Mouse (Mus musculus): ENCODE measurements around the gene Gm21190.
"Not testable (repeated sequence)": the region's sequence is repeated elsewhere in the genome, so short reads cannot be mapped to it uniquely, and the experiment has no call there.

DNA sequence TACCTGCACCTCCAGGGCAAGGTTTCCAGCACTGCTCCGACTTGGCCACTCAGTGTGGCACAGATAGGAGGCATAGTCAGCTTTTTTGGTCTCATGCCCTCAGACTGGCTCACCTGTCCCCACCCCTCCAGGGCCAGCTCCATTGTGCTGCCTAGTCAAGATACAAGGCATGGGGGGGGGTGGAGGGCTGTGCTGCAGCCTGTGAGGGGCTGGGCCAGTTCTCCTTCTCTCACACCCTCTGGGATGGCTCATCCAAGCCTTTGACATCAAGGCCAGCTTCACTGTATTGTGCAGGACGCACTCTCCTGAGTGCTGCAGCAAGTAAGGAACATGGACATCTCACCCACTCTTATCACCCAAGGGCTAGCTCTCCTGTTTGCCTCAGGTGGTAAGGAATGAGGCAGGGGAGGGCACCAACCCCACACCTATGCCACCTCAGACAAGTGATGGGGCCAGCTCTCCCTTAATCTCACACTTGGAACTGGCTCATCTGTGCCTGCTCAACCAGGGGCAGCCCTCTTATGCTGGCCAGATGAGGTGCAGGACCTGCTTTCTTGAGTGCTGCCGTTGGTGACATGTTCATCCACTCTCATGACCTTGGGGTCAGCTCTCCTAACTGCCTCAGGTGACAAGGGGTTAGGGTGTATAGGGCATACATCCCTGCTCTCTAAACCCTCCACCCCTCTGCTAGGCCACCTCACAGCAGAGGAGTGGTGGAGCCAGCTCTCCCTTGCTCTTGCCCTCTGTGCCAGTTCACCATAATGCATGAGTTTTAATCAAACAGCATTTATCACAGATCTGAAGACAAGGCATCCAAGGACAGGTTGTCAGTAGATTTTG is 32.6 kb upstream of the Gm21190 start:
- not testable (repeated sequence) for TF ChIP-seq POLR2A (IDR thresholded peaks at IDR 0.05; ENCODE audit: insufficient read depth, low read depth, low read length); CTCF (IDR thresholded peaks at IDR 0.05)

Data from heart, adult 2 months (tissue).